Mouse (Mus musculus): ENCODE data around the gene Kcnj5. TPM values are rescaled to one million over a fixed set of nuclear protein-coding genes. Genes with fewer than 3 reads are reported as not detected.

Kcnj5 gene
- total RNA-seq (2021) (under 1 TPM; 0.43 to 0.69 TPM), polyA plus RNA-seq (2012; rRNA removed) (0.11 and 0.22 TPM in 2 replicates)
- long read RNA-seq, partial matches to known transcripts = 0 of 1 reads
- long read RNA-seq, other reads (novel, unspliced or antisense) = 0 of 1 reads

- DNase-seq = no peak
These were observed at the start of gene Kcnj5 for GRCm38 (mm10) chr9:32344051-32344450. Gene Kcnj5 (minus strand): TSS chr9:32344350.

DNA sequence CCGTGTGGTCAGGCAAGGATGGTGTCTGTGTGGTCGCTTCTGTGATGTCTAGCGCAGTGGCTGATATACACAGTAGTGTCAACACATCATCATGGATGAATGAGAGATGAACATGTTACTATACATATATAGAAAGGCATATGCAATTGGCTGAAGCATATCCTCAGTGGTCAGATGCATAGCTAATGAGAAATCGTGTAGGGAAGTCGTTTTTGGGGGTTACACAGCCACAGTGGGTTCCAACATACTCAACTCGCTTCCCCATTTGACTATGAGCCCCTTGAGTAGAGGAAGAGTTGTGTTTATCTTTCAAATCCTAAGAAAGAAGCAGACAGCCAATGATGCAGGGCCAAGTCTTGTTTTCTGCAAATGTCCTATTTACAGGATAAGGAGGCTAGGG, 48.6 kb upstream of the Kcnj5 start:
- DNase-seq = no peak

DNA sequence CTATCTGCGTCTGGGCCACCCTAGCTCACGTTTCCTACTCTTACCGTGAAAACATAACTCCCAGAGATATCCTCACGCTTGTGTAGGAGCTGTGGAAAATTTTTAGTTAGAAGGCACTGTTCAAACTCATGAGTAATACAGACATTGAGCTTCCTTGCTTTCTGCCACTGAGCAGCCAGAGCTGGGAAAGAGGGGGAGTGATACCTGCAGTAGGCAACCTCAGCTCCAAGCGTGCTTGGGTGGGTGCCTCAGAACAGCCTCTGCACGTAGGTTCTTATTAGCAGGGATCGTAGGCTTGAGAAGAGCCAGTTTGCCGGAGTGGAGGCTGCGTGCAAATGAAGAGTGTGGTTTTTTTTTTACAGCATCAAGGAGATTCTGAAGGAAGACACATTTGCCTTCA, 47.6 kb upstream of the Kcnj5 start:
- DNase-seq = no peak

DNA sequence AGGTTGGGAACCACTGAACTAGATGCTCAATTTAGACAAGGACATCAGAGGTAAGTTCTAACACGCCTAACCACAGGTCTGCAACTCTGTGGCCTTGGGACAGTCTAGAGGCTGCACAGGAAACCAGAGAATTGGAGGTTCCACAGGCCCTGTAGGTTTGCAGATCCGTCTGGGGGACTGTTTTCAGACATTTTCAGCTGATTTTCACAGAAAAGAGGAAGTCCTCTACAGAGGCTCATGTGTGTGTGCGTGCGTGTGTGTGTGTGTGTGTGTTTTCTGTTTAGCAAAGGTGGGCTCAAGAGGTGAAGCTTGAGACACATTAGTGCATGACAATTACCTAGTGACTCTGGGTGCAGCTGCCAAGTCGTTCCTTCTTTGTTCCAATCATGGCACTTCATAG, 46.9 kb upstream of the Kcnj5 start:
- DNase-seq = no peak

DNA sequence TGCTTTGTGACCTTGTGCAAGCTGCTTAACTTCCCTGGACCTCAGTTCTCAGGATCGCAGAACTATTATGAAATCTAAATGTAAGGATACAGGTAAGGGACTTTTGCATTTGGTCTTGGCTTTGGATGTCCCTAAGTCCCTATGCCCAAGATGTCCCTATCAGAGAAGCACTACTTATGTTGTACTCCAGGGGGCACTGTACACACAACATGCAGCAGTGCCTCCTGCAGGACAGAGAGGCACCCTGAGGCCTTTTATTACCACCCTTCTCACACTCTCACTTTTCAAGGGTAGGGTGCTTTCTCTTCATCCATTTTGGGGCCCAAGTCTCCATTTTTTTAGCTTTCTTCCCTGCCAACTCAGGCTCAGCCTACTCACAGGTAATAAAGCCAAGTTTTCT, 44.0 kb upstream of the Kcnj5 start:
- DNase-seq = no peak

- no peak for DNase-seq
These were observed 40.8 kb upstream of the Kcnj5 start for GRCm38 (mm10) chr9:32384906-32385305.

- peak; percentile 18 for DNase-seq
These were observed 32.9 kb upstream of the Kcnj5 start for GRCm38 (mm10) chr9:32376863-32377590.

DNA sequence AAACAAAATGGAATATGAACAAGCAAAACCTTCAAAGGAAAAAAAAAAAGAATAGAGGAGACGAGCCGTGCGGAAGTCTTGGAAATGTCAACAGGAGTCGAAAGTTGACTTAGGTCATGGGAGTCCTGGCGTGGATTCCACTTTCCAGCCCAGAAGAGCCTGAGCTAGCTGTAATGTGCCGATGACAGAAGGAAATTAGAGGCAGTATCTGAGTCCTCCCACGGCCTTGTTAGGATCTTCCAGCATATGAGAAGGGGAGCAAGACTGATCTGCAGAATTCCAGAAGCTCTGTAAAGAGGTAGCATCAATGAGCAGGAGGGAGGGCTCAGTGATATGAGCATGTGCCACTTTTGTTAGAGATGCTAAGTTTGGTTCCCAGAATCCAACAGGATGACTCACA, 31.9 kb upstream of the Kcnj5 start:
- DNase-seq = no peak

GRCm38 (mm10) chr9:32373656-32374055, 29.5 kb upstream of the Kcnj5 start:
- DNase-seq = no peak

DNA sequence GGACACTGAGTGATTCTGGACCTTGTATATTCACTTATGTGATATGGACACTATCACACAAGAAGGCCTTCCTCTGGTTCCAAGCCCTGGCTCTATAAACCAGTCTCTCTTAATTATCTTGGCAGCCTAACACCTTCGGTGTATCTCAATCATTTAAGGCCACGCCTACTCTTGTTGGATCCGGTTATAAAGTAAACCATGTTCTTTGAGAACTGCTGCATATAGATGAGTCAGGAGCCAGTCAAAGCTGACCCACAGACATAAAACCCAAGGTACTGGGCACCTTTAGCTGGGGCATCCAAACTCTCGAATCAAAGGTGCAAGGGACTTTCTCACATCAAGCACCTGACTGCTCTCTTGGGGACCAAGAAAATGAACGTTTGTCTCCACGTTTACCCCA, 28.1 kb upstream of the Kcnj5 start, which contains the start of gene Kcnj1:
TSS of gene Kcnj1 (plus strand) at position 292 of the 400 bp plus-strand sequence.
- no peak for DNase-seq

- DNase-seq = no peak
These were observed 25.2 kb upstream of the Kcnj5 start for GRCm38 (mm10) chr9:32369388-32369787.

GRCm38 (mm10) chr9:32368812-32369211, 24.7 kb upstream of the Kcnj5 start:
- no peak for DNase-seq

DNA sequence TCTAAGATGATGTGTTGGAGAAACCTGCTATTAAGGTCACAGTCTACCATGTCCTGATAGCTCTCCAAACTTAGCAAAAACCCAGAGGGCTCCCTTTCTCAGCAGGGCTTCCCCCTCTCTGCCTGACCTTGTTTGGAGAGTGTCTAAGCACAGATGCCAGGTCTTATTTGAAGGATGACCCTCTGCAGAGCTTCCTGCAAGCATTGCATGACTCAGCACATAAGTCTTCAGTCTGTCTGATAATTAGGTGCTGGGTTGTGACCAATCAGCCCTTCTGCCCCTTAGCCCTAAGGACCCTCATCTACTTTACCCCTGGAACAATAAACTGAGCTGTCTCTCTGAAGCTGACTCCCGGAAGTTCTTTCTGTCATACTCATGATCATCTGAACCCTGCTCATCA, 16.6 kb upstream of the Kcnj5 start:
- peak; percentile 20 for DNase-seq

- peak; percentile 60 for DNase-seq
These were observed 6.2 kb upstream of the Kcnj5 start for GRCm38 (mm10) chr9:32350332-32350731.

DNA sequence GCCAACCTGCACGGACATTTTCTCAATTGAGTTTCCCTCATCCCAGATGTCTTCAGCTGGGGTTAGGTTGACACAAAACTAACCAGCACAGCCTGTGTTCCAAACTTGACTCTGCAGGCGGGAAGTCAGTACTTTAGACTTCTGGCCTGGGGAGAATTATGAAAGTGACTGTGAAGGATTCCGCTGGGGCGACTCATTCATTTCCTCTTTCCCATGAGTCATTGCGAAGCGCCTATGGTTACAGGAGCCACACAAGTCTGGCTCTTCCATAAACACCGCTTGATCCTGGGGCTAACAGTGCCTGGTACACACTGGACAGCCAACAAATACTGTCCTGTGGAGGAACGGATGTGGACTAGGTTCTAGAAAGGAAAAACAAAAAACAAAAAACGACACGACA, 5.2 kb upstream of the Kcnj5 start:
- no peak for DNase-seq

- no peak for DNase-seq
These were observed 3.9 kb upstream of the Kcnj5 start for GRCm38 (mm10) chr9:32348096-32348495.

DNA sequence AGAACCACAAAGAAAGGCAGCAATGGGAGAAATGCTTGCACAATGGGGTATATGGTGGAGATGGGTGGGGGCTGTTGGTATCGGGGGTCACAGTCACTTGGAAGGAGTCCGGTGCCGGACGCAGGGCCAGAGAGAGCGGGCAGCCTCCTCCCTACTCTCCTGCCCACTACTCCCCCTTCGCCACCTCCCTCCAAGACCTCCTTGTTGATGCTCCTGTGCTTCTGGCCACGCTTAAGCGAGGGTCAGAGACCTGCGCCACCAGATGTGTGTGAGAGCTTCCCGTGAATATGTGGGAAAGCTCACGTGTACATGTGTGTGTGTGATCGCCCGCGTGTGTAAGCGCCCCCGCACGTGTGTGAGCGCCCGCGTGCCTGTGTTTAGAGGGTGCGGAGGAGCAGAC, 339 bp upstream of the Kcnj5 start:
- no peak for DNase-seq

DNA sequence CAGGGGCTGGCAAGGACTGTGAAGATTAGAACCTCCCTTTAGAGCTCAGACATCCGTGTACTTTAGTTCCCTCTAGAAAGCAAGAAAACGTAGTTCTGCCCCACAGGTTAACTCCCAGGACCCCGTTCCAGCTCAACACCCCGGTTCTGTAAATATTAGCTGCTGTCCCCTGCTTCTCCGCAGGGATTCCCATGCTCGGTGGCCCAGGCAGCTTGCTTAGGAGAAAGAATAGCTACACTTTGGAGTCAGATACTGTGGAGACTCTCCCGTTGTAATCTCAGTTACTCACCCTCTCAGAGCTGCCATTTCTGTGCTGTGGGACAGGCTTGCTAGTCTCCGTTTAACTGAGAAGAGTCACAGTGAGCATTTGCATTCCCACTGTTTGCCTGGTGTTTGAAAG, 1.2 kb downstream of the Kcnj5 start:
- DNase-seq = no peak

GRCm38 (mm10) chr9:32340831-32341230, 3.3 kb downstream of the Kcnj5 start:
- DNase-seq = peak; percentile 16

- DNase-seq = no peak
These were observed 8.6 kb downstream of the Kcnj5 start for GRCm38 (mm10) chr9:32335389-32336150.

DNA sequence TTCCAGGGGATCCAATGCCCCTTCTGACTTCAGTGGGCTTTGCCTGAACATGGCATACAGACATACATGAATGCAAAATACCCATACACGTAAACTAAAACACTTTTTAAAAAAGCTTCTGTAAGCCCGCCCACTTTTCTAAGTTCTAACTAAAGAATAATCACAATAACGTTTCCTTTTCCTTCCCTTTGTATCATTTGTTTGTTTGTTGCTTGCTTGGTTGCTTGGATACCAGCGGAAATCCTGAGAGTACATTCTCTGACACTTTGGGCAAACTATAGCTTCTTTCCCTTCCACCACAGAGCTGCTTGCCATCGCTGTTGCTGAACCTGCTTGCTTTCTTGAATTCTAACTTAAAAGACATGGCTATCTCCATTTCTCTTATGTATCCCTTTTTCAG, 13.0 kb downstream of the Kcnj5 start:
- DNase-seq = no peak

DNA sequence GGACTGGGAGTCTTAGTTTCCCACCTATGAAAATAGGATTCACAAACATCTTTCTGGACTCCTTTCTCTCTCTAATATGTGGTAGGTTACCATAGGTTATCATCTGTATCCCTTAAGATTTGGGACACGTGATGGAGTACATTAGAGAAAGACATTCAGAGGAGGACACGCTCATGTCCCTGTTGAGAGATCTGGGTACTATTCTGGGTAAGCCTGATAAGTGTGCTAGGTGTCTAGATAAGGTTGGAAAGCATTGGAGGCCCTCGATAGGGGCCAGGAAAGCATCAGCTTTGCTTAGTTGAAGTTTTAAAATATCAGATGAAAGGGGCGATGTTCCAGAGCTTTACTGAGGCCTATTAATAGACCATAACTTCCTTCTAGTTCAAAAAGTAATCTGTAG, 15.4 kb downstream of the Kcnj5 start:
- DNase-seq = no peak

GRCm38 (mm10) chr9:32323610-32324009, 20.5 kb downstream of the Kcnj5 start:
- no peak for DNase-seq

Data from adrenal gland, adult 2 months (tissue).